In genomic region chr4:139636373-139636772, GRCm38 (mm10) we compare ENCODE assay signal across 10 mouse cellular contexts. TPM values are rescaled to one million over a fixed set of nuclear protein-coding genes. Genes with fewer than 3 reads are reported as not detected.
DNase-seq lines count a peak whose midpoint lies in the region; ATAC-seq and TF ChIP-seq lines count a peak whose summit lies in the region.
"Had no signal": no experiment of that assay in that cellular context is flagged by ENCODE, and none has a peak within 500 bp of the region (broad histone marks: within the 10 kb centered on the region; RNA-seq: fewer than 3 reads in every experiment).

No protein-coding gene starts in this region.

- DNase-seq in kidney, adult 18-20 months: peak; percentile 74
- DNase-seq in MEL (ENCODE audit: low read depth, low spot score): peak; percentile 55
- DNase-seq in cerebellum, adult 9-10 months: peak; percentile 81
- DNase-seq in heart, postnatal 0 days (ENCODE audit: low spot score): peak; percentile 38
- DNase-seq in limb, embryonic 11.5 days (ENCODE audit: low spot score): peak; percentile 89
- peak; percentile 69 for DNase-seq in ovary, postnatal 14 days (ENCODE audit: low spot score)
- peak; percentile 87 for DNase-seq in thymus, postnatal 4 days

- H3K4me3 ChIP-seq in kidney, embryonic 14.5 days (ENCODE audit: low read length): no peak overlapping the region
- no peak overlapping the region for H3K4me3 ChIP-seq in MEL (ENCODE audit: control insufficient read depth in 1 of 2, insufficient read depth in 1 of 2, low read depth in 2 of 2, low read length in 2 of 2)
- no peak overlapping the region for H3K4me3 ChIP-seq in heart, postnatal 0 days (ENCODE audit: low read depth, low read length)
- H3K4me3 ChIP-seq in limb, embryonic 11.5 days (ENCODE audit: low read depth, low read length): no peak overlapping the region
- H3K4me3 ChIP-seq: embryonic facial prominence, embryonic 15.5 days; lung, embryonic 15.5 days had no signal

- H3K4me1 ChIP-seq in kidney, embryonic 14.5 days (ENCODE audit: control insufficient read depth, insufficient read depth, low read length): peaks cover 30% of the 10 kb centered on the region
- peaks cover 0 to 4% of the 10 kb centered on the region in 2 experiments; a peak in 1 of 4 replicates for H3K4me1 ChIP-seq in MEL (ENCODE audit: control insufficient read depth in 1 of 2, insufficient read depth in 2 of 2, low read length in 2 of 2)
- H3K4me1 ChIP-seq in heart, postnatal 0 days (ENCODE audit: control insufficient read depth, insufficient read depth): no peaks in the 10 kb centered on the region
- peaks cover 14% of the 10 kb centered on the region for H3K4me1 ChIP-seq in limb, embryonic 11.5 days (ENCODE audit: control insufficient read depth, insufficient read depth, low read length)

- TF ChIP-seq EP300 in MEL (IDR thresholded peaks at IDR 0.05; ENCODE audit: low read depth in 1 of 2, low read length in 2 of 2): no peak
- no peak for TF ChIP-seq EP300 in heart, postnatal 0 days (IDR thresholded peaks at IDR 0.05; ENCODE audit: low read depth)

- no peak for ATAC-seq in kidney, embryonic 14.5 days (ENCODE audit: low FRiP score, low TSS enrichment)
- no peak for ATAC-seq in heart, postnatal 0 days (ENCODE audit: insufficient read depth, low read depth)
- no peak for ATAC-seq in limb, embryonic 11.5 days (ENCODE audit: insufficient number of reproducible peaks, low FRiP score, low TSS enrichment, low read depth)

- H3K27ac ChIP-seq in kidney, embryonic 14.5 days (ENCODE audit: low read depth, low read length): no peak overlapping the region
- no peak overlapping the region for H3K27ac ChIP-seq in MEL (ENCODE audit: control insufficient read depth, low read depth, low read length)
- H3K27ac ChIP-seq in heart, postnatal 0 days (ENCODE audit: low read depth): no peak overlapping the region
- H3K27ac ChIP-seq in limb, embryonic 11.5 days (replicated peaks; ENCODE audit: low read depth, low read length): no peak overlapping the region
- H3K27ac ChIP-seq: embryonic facial prominence, embryonic 15.5 days; lung, embryonic 15.5 days had no signal

- 31% methylated on average over 7 of the region's 7 CpGs for WGBS in kidney, embryonic 14.5 days
- WGBS in heart, postnatal 0 days: 28% methylated on average over 7 of the region's 7 CpGs
- 32% methylated on average over 7 of the region's 7 CpGs for WGBS in limb, embryonic 11.5 days

- no peak for TF ChIP-seq POLR2A in MEL (IDR thresholded peaks at IDR 0.05; ENCODE audit: control insufficient read depth in 1 of 2, insufficient read depth in 1 of 2, low read depth in 1 of 2, low read length in 2 of 2, poor library complexity in 1 of 2)

- TF ChIP-seq RAD21 in MEL (IDR thresholded peaks at IDR 0.05; ENCODE audit: low read depth, low read length): peak; percentile 62

- no peaks in the 10 kb centered on the region for H3K79me2 ChIP-seq in MEL (ENCODE audit: control insufficient read depth, insufficient read depth, low read length, poor library complexity)

- peaks cover 3% of the 10 kb centered on the region; the same call in 1 of the 2 replicates for H3K27me3 ChIP-seq in kidney, embryonic 14.5 days (ENCODE audit: control insufficient read depth, insufficient read depth, low read length)
- H3K27me3 ChIP-seq in MEL (ENCODE audit: control insufficient read depth in 1 of 2, insufficient read depth in 2 of 2, low read length in 2 of 2): no peaks in the 10 kb centered on the region
- H3K27me3 ChIP-seq in heart, postnatal 0 days (ENCODE audit: control insufficient read depth, insufficient read depth, low read length): no peaks in the 10 kb centered on the region
- peaks cover 6% of the 10 kb centered on the region; the same call in 1 of the 2 replicates for H3K27me3 ChIP-seq in limb, embryonic 11.5 days (ENCODE audit: control insufficient read depth, insufficient read depth, low read length)

- TF ChIP-seq CTCF in MEL (IDR thresholded peaks at IDR 0.05 in 2 of 3, conservative IDR thresholded peaks at IDR 0.05 in 1 of 3; ENCODE audit: control insufficient read depth in 1 of 3, insufficient read depth in 1 of 3, low read depth in 2 of 3, low read length in 3 of 3, poor library complexity in 1 of 3, severe bottlenecking in 1 of 3): peak; percentile 66 to 84 (median 70)
- TF ChIP-seq CTCF in heart, postnatal 0 days (IDR thresholded peaks at IDR 0.05; ENCODE audit: low read depth): peak; percentile 96

- H3K36me3 ChIP-seq in kidney, embryonic 14.5 days (ENCODE audit: control insufficient read depth, insufficient read depth, low read length): peaks cover 7% of the 10 kb centered on the region; the same call in 1 of the 2 replicates
- no peaks in the 10 kb centered on the region; a peak in 1 of 4 replicates for H3K36me3 ChIP-seq in MEL (ENCODE audit: control insufficient read depth in 1 of 2, insufficient read depth in 2 of 2, low read length in 2 of 2)
- no peaks in the 10 kb centered on the region for H3K36me3 ChIP-seq in heart, postnatal 0 days (replicated peaks; ENCODE audit: control insufficient read depth, insufficient read depth, low read length)
- no peaks in the 10 kb centered on the region for H3K36me3 ChIP-seq in limb, embryonic 11.5 days (ENCODE audit: control insufficient read depth, insufficient read depth, low read length)
- H3K36me3 ChIP-seq: lung, embryonic 15.5 days had no signal

- H3K9me3 ChIP-seq in kidney, embryonic 14.5 days (ENCODE audit: control insufficient read depth, low read length): no peaks in the 10 kb centered on the region
- no peaks in the 10 kb centered on the region for H3K9me3 ChIP-seq in MEL (replicated peaks; ENCODE audit: insufficient read depth, low read length)
- no peaks in the 10 kb centered on the region for H3K9me3 ChIP-seq in heart, postnatal 0 days (replicated peaks; ENCODE audit: control insufficient read depth, low read length)
- no peaks in the 10 kb centered on the region for H3K9me3 ChIP-seq in limb, embryonic 11.5 days (ENCODE audit: control insufficient read depth, low read length)
- H3K9me3 ChIP-seq: embryonic facial prominence, embryonic 15.5 days; lung, embryonic 15.5 days had no signal

- H3K4me2 ChIP-seq in kidney, embryonic 14.5 days (replicated peaks; ENCODE audit: low read depth, low read length): no peak overlapping the region
- no peak overlapping the region for H3K4me2 ChIP-seq in heart, postnatal 0 days (ENCODE audit: low read depth, low read length)
- no peak overlapping the region for H3K4me2 ChIP-seq in limb, embryonic 11.5 days (ENCODE audit: low read depth, severe bottlenecking)
- H3K4me2 ChIP-seq: embryonic facial prominence, embryonic 15.5 days; lung, embryonic 15.5 days had no signal

- H3K9ac ChIP-seq in kidney, embryonic 14.5 days (ENCODE audit: low read depth, low read length): no peak overlapping the region
- H3K9ac ChIP-seq in MEL (ENCODE audit: control insufficient read depth, low read depth, low read length, poor library complexity, severe bottlenecking): no peak overlapping the region
- no peak overlapping the region for H3K9ac ChIP-seq in heart, postnatal 0 days (replicated peaks; ENCODE audit: low read depth, low read length)
- no peak overlapping the region for H3K9ac ChIP-seq in limb, embryonic 11.5 days (ENCODE audit: low read length)
- H3K9ac ChIP-seq: embryonic facial prominence, embryonic 15.5 days; lung, embryonic 15.5 days had no signal

TF ChIP-seq in MEL, 35 proteins besides CTCF, POLR2A, EP300 and RAD21:
- no peak for TF ChIP-seq TAL1 (IDR thresholded peaks at IDR 0.05; ENCODE audit: low read length)
- TF ChIP-seq ZC3H11A (IDR thresholded peaks at IDR 0.05; ENCODE audit: low read depth, low read length): 0 out of 2 replicates have a peak, but pooled peaks have one; percentile 12
- TF ChIP-seq SMC3 (IDR thresholded peaks at IDR 0.05; ENCODE audit: low read depth, low read length): peak; percentile 59
- no peak for TF ChIP-seq NELFE (IDR thresholded peaks at IDR 0.05; ENCODE audit: low read depth, low read length)
- TF ChIP-seq ELF1 (IDR thresholded peaks at IDR 0.05; ENCODE audit: low read depth, low read length): no peak
- no peak for TF ChIP-seq TBP (IDR thresholded peaks at IDR 0.05; ENCODE audit: low read depth, low read length)

RNA-seq across cellular contexts. Expression of gene Aldh4a1, which starts 13.7 kb away (rescaled TPM):
- 31.3 and 37.3 TPM in 2 replicates for polyA plus RNA-seq in kidney, embryonic 14.5 days (2014; fragmentation: Nextera tagmentation; extraction: Ambion mirVana)
- 11.0 and 11.7 TPM in 2 replicates for total RNA-seq in MEL (2012; rRNA removed)
- 10 to 100 TPM in 1 of 2 experiments, not detected in 1; 12.3 TPM for polyA plus RNA-seq in MEL (2012; ENCODE audit: insufficient read depth in 1 of 2, insufficient read length in 2 of 2, low read depth in 1 of 2, low replicate concordance in 2 of 2, missing spikeins in 1 of 2)
- 47.7 and 53.7 TPM in 2 replicates for total RNA-seq in heart, postnatal 0 days (2014; rRNA removed; ENCODE audit: low replicate concordance)
- polyA plus RNA-seq in heart, postnatal 0 days (2015; fragmentation: Nextera tagmentation; extraction: Ambion mirVana): 21.7 and 24.9 TPM in 2 replicates
- 15.4 and 17.0 TPM in 2 replicates for polyA plus RNA-seq in limb, embryonic 11.5 days (2014; fragmentation: Nextera tagmentation; extraction: Ambion mirVana)

RNA-seq across cellular contexts. Expression of gene Tas1r2, which starts 17.0 kb away (rescaled TPM):
- polyA plus RNA-seq in kidney, embryonic 14.5 days (2014; fragmentation: Nextera tagmentation; extraction: Ambion mirVana): not detected in 2 replicates
- not detected in 2 replicates for total RNA-seq in MEL (2012; rRNA removed)
- polyA plus RNA-seq in MEL (2012; ENCODE audit: insufficient read depth in 1 of 2, insufficient read length in 2 of 2, low read depth in 1 of 2, low replicate concordance in 2 of 2, missing spikeins in 1 of 2): not detected
- not detected in 2 replicates for total RNA-seq in heart, postnatal 0 days (2014; rRNA removed; ENCODE audit: low replicate concordance)
- polyA plus RNA-seq in heart, postnatal 0 days (2015; fragmentation: Nextera tagmentation; extraction: Ambion mirVana): not detected in 2 replicates
- not detected in 2 replicates for polyA plus RNA-seq in limb, embryonic 11.5 days (2014; fragmentation: Nextera tagmentation; extraction: Ambion mirVana)
- polyA plus RNA-seq: lung, embryonic 15.5 days had no signal

RNA-seq across cellular contexts. Expression of gene Gm21969, which starts 33.4 kb away (rescaled TPM):
- polyA plus RNA-seq in kidney, embryonic 14.5 days (2014; fragmentation: Nextera tagmentation; extraction: Ambion mirVana): not detected in 2 replicates
- not detected in 2 replicates for total RNA-seq in MEL (2012; rRNA removed)
- under 1 TPM in 1 of 2 experiments, not detected in 1; 0.03 TPM for polyA plus RNA-seq in MEL (2012; ENCODE audit: insufficient read depth in 1 of 2, insufficient read length in 2 of 2, low read depth in 1 of 2, low replicate concordance in 2 of 2, missing spikeins in 1 of 2)
- total RNA-seq in heart, postnatal 0 days (2014; rRNA removed; ENCODE audit: low replicate concordance): not detected in 2 replicates
- polyA plus RNA-seq in heart, postnatal 0 days (2015; fragmentation: Nextera tagmentation; extraction: Ambion mirVana): not detected in 2 replicates
- polyA plus RNA-seq in limb, embryonic 11.5 days (2014; fragmentation: Nextera tagmentation; extraction: Ambion mirVana): not detected in 2 replicates
- polyA plus RNA-seq: embryonic facial prominence, embryonic 15.5 days; lung, embryonic 15.5 days had no signal

Comparison
In these comparisons a context has a peak if more than half of its experiments do, and no peak if none do; other contexts are left out.
1. DNase-seq: peak in every context shown above with its lines; median percentile 89 in limb, embryonic 11.5 days; 87 in thymus, postnatal 4 days; 81 in cerebellum, adult 9-10 months; 74 in kidney, adult 18-20 months; 69 in ovary, postnatal 14 days; 55 in MEL; 38 in heart, postnatal 0 days.